In the genomic region with DNA sequence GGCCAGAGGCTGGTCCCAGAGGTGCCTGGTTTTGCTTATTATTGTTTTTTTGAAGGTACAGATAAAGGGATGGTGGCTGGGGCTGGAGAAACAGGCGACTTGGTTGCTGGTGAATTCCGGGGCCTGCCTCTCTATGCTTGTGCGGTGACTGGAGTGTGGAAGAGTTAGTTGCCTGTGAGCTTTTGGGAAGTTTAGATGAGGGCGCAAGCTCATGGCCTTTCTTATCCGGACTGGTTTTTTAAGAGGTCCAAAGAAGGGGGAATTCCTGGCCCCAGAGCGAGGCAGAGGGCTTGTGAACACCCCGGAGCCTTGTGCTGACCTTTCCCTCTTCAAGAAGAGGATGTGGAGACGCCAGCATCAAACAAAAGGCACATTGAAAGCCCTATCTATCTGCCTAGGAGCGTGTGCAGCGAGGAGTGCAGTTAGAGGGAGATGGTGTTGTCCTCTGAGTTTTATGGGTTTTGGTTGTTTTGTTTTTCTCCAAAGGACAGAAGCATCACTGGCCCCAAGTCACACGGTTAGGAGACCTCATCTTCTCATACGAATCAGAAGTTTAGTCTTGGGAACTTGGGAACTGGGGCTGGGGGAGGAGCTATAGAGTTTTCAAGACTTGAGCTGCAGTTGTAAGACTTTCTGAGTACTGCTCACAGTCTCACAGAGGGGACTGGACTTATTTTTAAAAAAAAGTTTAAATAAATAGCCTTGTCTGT, we compare ENCODE assay signal across 7 mouse cellular contexts. TPM values are rescaled to one million over a fixed set of nuclear protein-coding genes. Genes with fewer than 3 reads are reported as not detected.
DNase-seq lines count a peak whose midpoint lies in the region; ATAC-seq and TF ChIP-seq lines count a peak whose summit lies in the region.

No protein-coding gene starts in this region.

- peak overlapping the region; percentile 98 for H3K27ac ChIP-seq in neural tube, embryonic 11.5 days (ENCODE audit: low read depth, low read length)
- H3K27ac ChIP-seq in embryonic fibroblast, embryonic 13.5 days (ENCODE audit: insufficient read depth, low read length) = peak overlapping the region; percentile 96
- H3K27ac ChIP-seq in intestine, postnatal 0 days (ENCODE audit: low read depth, low read length) = peak overlapping the region; percentile 99
- H3K27ac ChIP-seq in neural tube, embryonic 12.5 days = peak overlapping the region; percentile 99

- H3K36me3 ChIP-seq in neural tube, embryonic 11.5 days (ENCODE audit: control insufficient read depth, insufficient read depth, low read length) = no peaks in the 10 kb centered on the region
- H3K36me3 ChIP-seq in intestine, postnatal 0 days (ENCODE audit: control insufficient read depth, insufficient read depth) = no peaks in the 10 kb centered on the region
- H3K36me3 ChIP-seq in neural tube, embryonic 12.5 days = no peaks in the 10 kb centered on the region

- ATAC-seq in neural tube, embryonic 11.5 days (ENCODE audit: insufficient read depth, low FRiP score, low TSS enrichment) = no peak
- ATAC-seq in intestine, postnatal 0 days = no peak
- no peak for ATAC-seq in neural tube, embryonic 12.5 days (ENCODE audit: low FRiP score, low read depth)
- ATAC-seq in granulocyte monocyte progenitor cell, adult 5-6 weeks (replicated peaks; ENCODE audit: poor library complexity, severe bottlenecking) = no peak
- ATAC-seq in monocyte, adult 5-6 weeks (replicated peaks; ENCODE audit: insufficient number of reproducible peaks, low FRiP score, low TSS enrichment, poor library complexity, severe bottlenecking) = no peak; the same call in 1 of the 2 replicates

- DNase-seq in neural tube, embryonic 11.5 days (ENCODE audit: low spot score) = peak; percentile 44
- DNase-seq in neural tube, embryonic 10.5 days (ENCODE audit: extremely low spot score, low spot score) = no peak

- no peaks in the 10 kb centered on the region for H3K27me3 ChIP-seq in neural tube, embryonic 11.5 days (ENCODE audit: control insufficient read depth, insufficient read depth, low read length)
- H3K27me3 ChIP-seq in intestine, postnatal 0 days (replicated peaks; ENCODE audit: control insufficient read depth, insufficient read depth, low read length) = no peaks in the 10 kb centered on the region
- no peaks in the 10 kb centered on the region for H3K27me3 ChIP-seq in neural tube, embryonic 12.5 days (replicated peaks)

- H3K4me2 ChIP-seq in neural tube, embryonic 11.5 days (ENCODE audit: low read depth) = peak overlapping the region; percentile 87
- peak overlapping the region; percentile 94 for H3K4me2 ChIP-seq in intestine, postnatal 0 days (replicated peaks; ENCODE audit: low read depth)
- H3K4me2 ChIP-seq in neural tube, embryonic 12.5 days (replicated peaks) = peak overlapping the region; percentile 96

- H3K4me3 ChIP-seq in neural tube, embryonic 11.5 days (ENCODE audit: low read depth, low read length) = peak overlapping the region; percentile 98
- H3K4me3 ChIP-seq in embryonic fibroblast, embryonic 13.5 days (ENCODE audit: insufficient read depth, low read length) = peak overlapping the region; percentile 87
- H3K4me3 ChIP-seq in intestine, postnatal 0 days (ENCODE audit: low read depth, low read length) = peak overlapping the region; percentile 93
- H3K4me3 ChIP-seq in neural tube, embryonic 12.5 days = peak overlapping the region; percentile 97

- 3% methylated on average over 12 of the region's 12 CpGs for WGBS in neural tube, embryonic 11.5 days
- WGBS in intestine, postnatal 0 days = 18% methylated on average over 12 of the region's 12 CpGs
- WGBS in neural tube, embryonic 12.5 days = 2% methylated on average over 12 of the region's 12 CpGs

- peaks cover 54% of the 10 kb centered on the region for H3K4me1 ChIP-seq in neural tube, embryonic 11.5 days (ENCODE audit: control insufficient read depth, insufficient read depth, low read length)
- H3K4me1 ChIP-seq in embryonic fibroblast, embryonic 13.5 days (ENCODE audit: control insufficient read depth, insufficient read depth, low read length) = peaks cover 30% of the 10 kb centered on the region
- H3K4me1 ChIP-seq in intestine, postnatal 0 days (replicated peaks; ENCODE audit: control insufficient read depth, insufficient read depth, low read length) = peaks cover 35% of the 10 kb centered on the region
- peaks cover 65% of the 10 kb centered on the region for H3K4me1 ChIP-seq in neural tube, embryonic 12.5 days

- no peak for TF ChIP-seq CTCF in embryonic fibroblast, embryonic 13.5 days (IDR thresholded peaks at IDR 0.05; ENCODE audit: borderline replicate concordance, insufficient read depth, low read length)
- TF ChIP-seq CTCF in intestine, postnatal 0 days (IDR thresholded peaks at IDR 0.05; ENCODE audit: low read depth) = no peak

- H3K9ac ChIP-seq in neural tube, embryonic 11.5 days (ENCODE audit: low read length) = peak overlapping the region; percentile 99
- H3K9ac ChIP-seq in intestine, postnatal 0 days (ENCODE audit: low read depth, low read length) = peak overlapping the region; percentile 94
- peak overlapping the region; percentile 99 for H3K9ac ChIP-seq in neural tube, embryonic 12.5 days

- no peaks in the 10 kb centered on the region for H3K9me3 ChIP-seq in neural tube, embryonic 11.5 days (ENCODE audit: control insufficient read depth, low read length)
- no peaks in the 10 kb centered on the region for H3K9me3 ChIP-seq in intestine, postnatal 0 days (ENCODE audit: control insufficient read depth)
- no peaks in the 10 kb centered on the region for H3K9me3 ChIP-seq in neural tube, embryonic 12.5 days

- TF ChIP-seq POLR2A in embryonic fibroblast, embryonic 13.5 days (IDR thresholded peaks at IDR 0.05; ENCODE audit: low read depth, low read length) = no peak; the same call in 1 of the 2 replicates

RNA-seq across cellular contexts. Expression of a gene that starts 2.8 kb away (rescaled TPM):
- 57.4 and 60.2 TPM in 2 replicates for polyA plus RNA-seq in neural tube, embryonic 11.5 days (2014; fragmentation: Nextera tagmentation; extraction: Ambion mirVana)
- polyA plus RNA-seq in embryonic fibroblast, embryonic 13.5 days (2011; ENCODE audit: insufficient read length, low read depth, missing spikeins) = 61.9 and 73.9 TPM in 2 replicates
- 12.4 and 13.5 TPM in 2 replicates for polyA plus RNA-seq in intestine, postnatal 0 days (2015; fragmentation: Nextera tagmentation; extraction: Ambion mirVana)
- polyA plus RNA-seq in neural tube, embryonic 12.5 days (2016; fragmentation: Nextera tagmentation; extraction: Ambion mirVana) = 62.2 and 63.4 TPM in 2 replicates
- total RNA-seq in granulocyte monocyte progenitor cell, adult 5-6 weeks (2014; fragmentation: Nextera tagmentation) = 93.2 and 97.4 TPM in 2 replicates
- total RNA-seq in granulocyte monocyte progenitor cell, adult 5-6 weeks (2017) = 6.9 and 8.9 TPM in 2 replicates
- 18.2 to 63.6 TPM (median 22.9 TPM) in 3 replicates for total RNA-seq in monocyte, adult 5-6 weeks (2017)
